Comparison of ENCODE assay signal across 8 mouse cellular contexts in genomic region chr5:120322031-120322731, GRCm38 (mm10).
DNase-seq lines count a peak whose midpoint lies in the region; ATAC-seq and TF ChIP-seq lines count a peak whose summit lies in the region.

No protein-coding gene starts in this region.

- no peaks in the 10 kb centered on the region; the same call in 1 of the 2 replicates for H3K4me1 ChIP-seq in kidney, postnatal 0 days (replicated peaks; ENCODE audit: insufficient read depth, low read length)
- H3K4me1 ChIP-seq in embryonic facial prominence, embryonic 14.5 days (ENCODE audit: control insufficient read depth, insufficient read depth, low read length) = no peaks in the 10 kb centered on the region; the same call in 1 of the 2 replicates
- H3K4me1 ChIP-seq in intestine, postnatal 0 days (replicated peaks; ENCODE audit: control insufficient read depth, insufficient read depth, low read length) = no peaks in the 10 kb centered on the region
- peaks cover 21% of the 10 kb centered on the region for H3K4me1 ChIP-seq in neural tube, embryonic 15.5 days

- H3K9me3 ChIP-seq in kidney, postnatal 0 days (replicated peaks; ENCODE audit: low read length) = no peaks in the 10 kb centered on the region
- H3K9me3 ChIP-seq in embryonic facial prominence, embryonic 14.5 days (ENCODE audit: control insufficient read depth, low read length) = no peaks in the 10 kb centered on the region
- H3K9me3 ChIP-seq in intestine, postnatal 0 days (ENCODE audit: control insufficient read depth) = no peaks in the 10 kb centered on the region
- no peaks in the 10 kb centered on the region for H3K9me3 ChIP-seq in neural tube, embryonic 15.5 days (replicated peaks)

- ATAC-seq in kidney, postnatal 0 days (replicated peaks; ENCODE audit: low FRiP score, low read depth) = no peak
- ATAC-seq in embryonic facial prominence, embryonic 14.5 days (ENCODE audit: low read depth) = no peak
- ATAC-seq in intestine, postnatal 0 days = no peak
- ATAC-seq in neural tube, embryonic 15.5 days (ENCODE audit: low FRiP score) = peak; percentile 33; the same call in 1 of the 2 replicates

- H3K4me3 ChIP-seq in kidney, postnatal 0 days (replicated peaks; ENCODE audit: low read depth, low read length) = no peak overlapping the region
- peak overlapping the region; percentile 29 for H3K4me3 ChIP-seq in embryonic facial prominence, embryonic 14.5 days (ENCODE audit: low read depth, low read length)
- H3K4me3 ChIP-seq in intestine, postnatal 0 days (ENCODE audit: low read depth, low read length) = no peak overlapping the region
- H3K4me3 ChIP-seq in neural tube, embryonic 15.5 days (replicated peaks) = peak overlapping the region; percentile 12

- 4% methylated on average over 29 of the region's 30 CpGs for WGBS in kidney, postnatal 0 days
- WGBS in embryonic facial prominence, embryonic 14.5 days = 1% methylated on average over 29 of the region's 30 CpGs
- 2% methylated on average over 29 of the region's 30 CpGs for WGBS in intestine, postnatal 0 days
- 2% methylated on average over 30 of the region's 30 CpGs for WGBS in neural tube, embryonic 15.5 days

- H3K27me3 ChIP-seq in kidney, postnatal 0 days (ENCODE audit: insufficient read depth, low read length) = peaks cover 15% of the 10 kb centered on the region; the same call in 1 of the 2 replicates
- H3K27me3 ChIP-seq in embryonic facial prominence, embryonic 14.5 days (replicated peaks; ENCODE audit: control insufficient read depth, insufficient read depth, low read length) = peaks cover 18% of the 10 kb centered on the region
- H3K27me3 ChIP-seq in intestine, postnatal 0 days (replicated peaks; ENCODE audit: control insufficient read depth, insufficient read depth, low read length) = peaks cover 20% of the 10 kb centered on the region; the same call in 1 of the 2 replicates
- H3K27me3 ChIP-seq in neural tube, embryonic 15.5 days (replicated peaks) = 0 out of 2 replicates have a peak, but pooled peaks cover 9% of the 10 kb centered on the region

- no peak for DNase-seq in kidney, postnatal 0 days (ENCODE audit: low spot score)
- DNase-seq in kidney, postnatal 36 days = no peak
- no peak for DNase-seq in embryonic facial prominence, embryonic 14.5 days (ENCODE audit: low spot score)
- no peak for DNase-seq in spleen, postnatal 4 days (ENCODE audit: low spot score in 2 of 2)
- no peak for DNase-seq in layer of hippocampus, adult 8-10 months (ENCODE audit: low spot score in 2 of 2)
- DNase-seq in kidney, postnatal 25 days = no peak

- H3K27ac ChIP-seq in kidney, postnatal 0 days = no peak overlapping the region
- H3K27ac ChIP-seq in embryonic facial prominence, embryonic 14.5 days (replicated peaks; ENCODE audit: low read depth, low read length) = no peak overlapping the region
- no peak overlapping the region for H3K27ac ChIP-seq in intestine, postnatal 0 days (ENCODE audit: low read depth, low read length)
- H3K27ac ChIP-seq in neural tube, embryonic 15.5 days (replicated peaks) = no peak overlapping the region

- H3K9ac ChIP-seq in kidney, postnatal 0 days (ENCODE audit: low read depth, low read length) = no peak overlapping the region
- peak overlapping the region; percentile 55 for H3K9ac ChIP-seq in embryonic facial prominence, embryonic 14.5 days (ENCODE audit: low read depth, low read length)
- H3K9ac ChIP-seq in intestine, postnatal 0 days (ENCODE audit: low read depth, low read length) = no peak overlapping the region
- H3K9ac ChIP-seq in neural tube, embryonic 15.5 days (replicated peaks) = 0 out of 2 replicates have a peak overlapping the region, but pooled peaks have one; percentile 37

- TF ChIP-seq CTCF in kidney, postnatal 0 days (IDR thresholded peaks at IDR 0.05; ENCODE audit: low read depth) = no peak
- no peak for TF ChIP-seq CTCF in intestine, postnatal 0 days (IDR thresholded peaks at IDR 0.05; ENCODE audit: low read depth)

- peak overlapping the region; percentile 32 for H3K4me2 ChIP-seq in kidney, postnatal 0 days (ENCODE audit: low read length)
- peak overlapping the region; percentile 58 for H3K4me2 ChIP-seq in embryonic facial prominence, embryonic 14.5 days (ENCODE audit: low read depth, low read length)
- H3K4me2 ChIP-seq in intestine, postnatal 0 days (replicated peaks; ENCODE audit: low read depth) = 0 out of 2 replicates have a peak overlapping the region, but pooled peaks have one; percentile 6
- peak overlapping the region; percentile 51 for H3K4me2 ChIP-seq in neural tube, embryonic 15.5 days

- H3K36me3 ChIP-seq in kidney, postnatal 0 days (ENCODE audit: insufficient read depth, low read length) = no peaks in the 10 kb centered on the region
- H3K36me3 ChIP-seq in embryonic facial prominence, embryonic 14.5 days (ENCODE audit: control insufficient read depth, insufficient read depth, low read length) = no peaks in the 10 kb centered on the region
- H3K36me3 ChIP-seq in intestine, postnatal 0 days (ENCODE audit: control insufficient read depth, insufficient read depth) = no peaks in the 10 kb centered on the region
- no peaks in the 10 kb centered on the region for H3K36me3 ChIP-seq in neural tube, embryonic 15.5 days

Comparison
In these comparisons a context has a peak if more than half of its experiments do, and no peak if none do; other contexts are left out.
1. H3K4me2 ChIP-seq: peak in every context shown above with its lines; median percentile 58 in embryonic facial prominence, embryonic 14.5 days; 51 in neural tube, embryonic 15.5 days; 32 in kidney, postnatal 0 days; 6 in intestine, postnatal 0 days.
2. H3K4me3 ChIP-seq: peak in embryonic facial prominence, embryonic 14.5 days (single experiment) and neural tube, embryonic 15.5 days (single experiment); none in kidney, postnatal 0 days (single experiment) and intestine, postnatal 0 days (single experiment).
3. H3K9ac ChIP-seq: peak in embryonic facial prominence, embryonic 14.5 days (single experiment) and neural tube, embryonic 15.5 days (single experiment); none in kidney, postnatal 0 days (single experiment) and intestine, postnatal 0 days (single experiment).